In genomic region chr7:112690836-112691781, GRCm38 (mm10) we compare ENCODE assay signal across 12 mouse cellular contexts. TPM values are rescaled to one million over a fixed set of nuclear protein-coding genes. Genes with fewer than 3 reads are reported as not detected.
DNase-seq lines count a peak whose midpoint lies in the region.
"Had no signal": no experiment of that assay in that cellular context is flagged by ENCODE, and none has a peak within 500 bp of the region (broad histone marks: within the 10 kb centered on the region; RNA-seq: fewer than 3 reads in every experiment).

No protein-coding gene starts in this region.

- no peaks in the 10 kb centered on the region for H3K9me3 ChIP-seq in heart, embryonic 10.5 days
- H3K9me3 ChIP-seq: forebrain, embryonic 12.5 days; limb, embryonic 15.5 days; midbrain, embryonic 12.5 days had no signal

- peaks cover 100% of the 10 kb centered on the region for H3K4me1 ChIP-seq in heart, embryonic 10.5 days

- H3K27me3 ChIP-seq in heart, embryonic 10.5 days (ENCODE audit: insufficient read depth, poor library complexity, severe bottlenecking), result no peaks in the 10 kb centered on the region
- H3K27me3 ChIP-seq: forebrain, embryonic 12.5 days; limb, embryonic 15.5 days had no signal

- H3K4me3 ChIP-seq in heart, embryonic 10.5 days, result no peak overlapping the region
- H3K4me3 ChIP-seq: forebrain, embryonic 12.5 days; limb, embryonic 15.5 days; midbrain, embryonic 12.5 days had no signal

- no peaks in the 10 kb centered on the region for H3K36me3 ChIP-seq in heart, embryonic 10.5 days
- H3K36me3 ChIP-seq: forebrain, embryonic 12.5 days; limb, embryonic 15.5 days; midbrain, embryonic 12.5 days had no signal

- DNase-seq in heart, embryonic 10.5 days (ENCODE audit: low spot score), result no peak
- DNase-seq in heart, adult 8-10 months (ENCODE audit: low spot score), result no peak
- DNase-seq in ES-CJ7 (ENCODE audit: low read depth, low spot score), result peak; percentile 99
- DNase-seq in heart, postnatal 4 days, result peak; percentile 43
- DNase-seq in kidney, postnatal 4 days, result peak; percentile 79 to 87
- DNase-seq in thymus, postnatal 14 days, result no peak
- DNase-seq in layer of hippocampus, adult 8-10 months (ENCODE audit: low spot score in 2 of 2), result no peak
- no peak for DNase-seq in left cerebral cortex, adult 8-10 months (ENCODE audit: low spot score in 2 of 2)
- DNase-seq: cerebellum, adult 2 months had no signal

- peak overlapping the region; percentile 73 for H3K27ac ChIP-seq in heart, embryonic 10.5 days
- H3K27ac ChIP-seq: forebrain, embryonic 12.5 days; limb, embryonic 15.5 days; midbrain, embryonic 12.5 days had no signal

- WGBS in heart, embryonic 10.5 days, result 21% methylated on average over 7 of the region's 7 CpGs

RNA-seq across cellular contexts. Expression of gene Tead1, which starts 12.0 kb away (rescaled TPM):
- 19.7 and 27.2 TPM in 2 replicates for polyA plus RNA-seq in heart, embryonic 10.5 days (2016; fragmentation: Nextera tagmentation; extraction: Ambion mirVana)
- total RNA-seq in heart, adult 8-10 months (2022), result 100 to 1,000 TPM; 166 to 191 (median 175) TPM
- 100 to 1,000 TPM; 180 to 186 TPM for total RNA-seq in heart, postnatal 4 days (2021)
- 10 to 100 TPM; 19.8 to 37.6 (median 27.3) TPM for total RNA-seq in layer of hippocampus, adult 8-10 months (2022)
- total RNA-seq in left cerebral cortex, adult 8-10 months (2022), result 10 to 100 TPM; 12.3 to 13.5 (median 12.6) TPM

Comparison
In these comparisons a context has a peak if more than half of its experiments do, and no peak if none do; other contexts are left out.
1. DNase-seq: peak in ES-CJ7 (single experiment), heart, postnatal 4 days (single experiment) and kidney, postnatal 4 days (2 of 2); none in heart, embryonic 10.5 days (single experiment), heart, adult 8-10 months (single experiment), thymus, postnatal 14 days (single experiment), layer of hippocampus, adult 8-10 months (0 of 2) and left cerebral cortex, adult 8-10 months (0 of 2).
2. RNA of gene Tead1, which starts 12.0 kb away (total RNA-seq): 180 to 186 TPM in heart, postnatal 4 days and 166 to 191 TPM in heart, adult 8-10 months; 19.8 to 37.6 TPM in layer of hippocampus, adult 8-10 months and 12.3 to 13.5 TPM in left cerebral cortex, adult 8-10 months; every median in the first group is over 4 times any median in the second.